Mouse (Mus musculus): ENCODE results near the gene Asic4. TPM values are rescaled to one million over a fixed set of nuclear protein-coding genes. Genes with fewer than 3 reads are reported as not detected.

The Asic4 gene
- total and polyA plus RNA-seq, 3 experiments = 0.18 to 0.19 TPM; not detected in 1

- Histone ChIP-seq H3K79me2 (ENCODE audit: control insufficient read depth, insufficient read depth, low read length, poor library complexity) (peaks cover 2% of the 10 kb centered on the region; the same call in 1 of the 2 replicates), H3K27me3 (ENCODE audit: control insufficient read depth in 1 of 2, insufficient read depth in 2 of 2, low read length in 2 of 2) (no peaks in the 10 kb centered on the region; a peak in 1 of 4 replicates), H3K4me1 (ENCODE audit: control insufficient read depth in 1 of 2, insufficient read depth in 2 of 2, low read length in 2 of 2) (peaks cover 0 to 8% of the 10 kb centered on the region in 2 experiments; a peak in 1 of 4 replicates), H3K4me3 (ENCODE audit: control insufficient read depth in 1 of 2, insufficient read depth in 1 of 2, low read depth in 2 of 2, low read length in 2 of 2) (no peak overlapping the region), H3K27ac (ENCODE audit: control insufficient read depth, low read depth, low read length) (no peak overlapping the region), H3K9me3 (replicated peaks; ENCODE audit: insufficient read depth, low read length) (no peaks in the 10 kb centered on the region), H3K9ac (ENCODE audit: control insufficient read depth, low read depth, low read length, poor library complexity, severe bottlenecking) (no peak overlapping the region), H3K36me3 (ENCODE audit: control insufficient read depth in 1 of 2, insufficient read depth in 2 of 2, low read length in 2 of 2) (peaks cover 0 to 11% of the 10 kb centered on the region in 2 experiments; a peak in 2 of 4 replicates)
- no peak for TF ChIP-seq CHD1 (IDR thresholded peaks at IDR 0.05; ENCODE audit: low read depth, low read length)
- TF ChIP-seq MYB (IDR thresholded peaks at IDR 0.05; ENCODE audit: low read depth, low read length) = no peak
- no peak for TF ChIP-seq ELF1 (IDR thresholded peaks at IDR 0.05; ENCODE audit: low read depth, low read length)
- no peak for TF ChIP-seq E2F4 (IDR thresholded peaks at IDR 0.05; ENCODE audit: borderline replicate concordance, low read depth, low read length)
- TF ChIP-seq ZMIZ1 (IDR thresholded peaks at IDR 0.05; ENCODE audit: low read depth, low read length) = no peak
- TF ChIP-seq POLR2AphosphoS5 (IDR thresholded peaks at IDR 0.05; ENCODE audit: borderline replicate concordance, low read depth, low read length) = no peak
- TF ChIP-seq GATA1 (IDR thresholded peaks at IDR 0.05; ENCODE audit: low read depth, low read length) = no peak
- DNase-seq (ENCODE audit: low read depth, low spot score) = no peak
Observed at GRCm38 (mm10) chr1:75518427-75518826, 68.2 kb downstream of the Asic4 start.

GRCm38 (mm10) chr1:75519576-75519975, 69.3 kb downstream of the Asic4 start:
- Histone ChIP-seq H3K9ac (ENCODE audit: control insufficient read depth, low read depth, low read length, poor library complexity, severe bottlenecking) (no peak overlapping the region), H3K27ac (ENCODE audit: control insufficient read depth, low read depth, low read length) (no peak overlapping the region), H3K36me3 (ENCODE audit: control insufficient read depth in 1 of 2, insufficient read depth in 2 of 2, low read length in 2 of 2) (peaks cover 0 to 11% of the 10 kb centered on the region in 2 experiments; a peak in 2 of 4 replicates), H3K4me1 (ENCODE audit: control insufficient read depth in 1 of 2, insufficient read depth in 2 of 2, low read length in 2 of 2) (peaks cover 0 to 8% of the 10 kb centered on the region in 2 experiments; a peak in 1 of 4 replicates), H3K9me3 (replicated peaks; ENCODE audit: insufficient read depth, low read length) (no peaks in the 10 kb centered on the region), H3K79me2 (ENCODE audit: control insufficient read depth, insufficient read depth, low read length, poor library complexity) (peaks cover 2% of the 10 kb centered on the region; the same call in 1 of the 2 replicates), H3K4me3 (ENCODE audit: control insufficient read depth in 1 of 2, insufficient read depth in 1 of 2, low read depth in 2 of 2, low read length in 2 of 2) (no peak overlapping the region), H3K27me3 (ENCODE audit: control insufficient read depth in 1 of 2, insufficient read depth in 2 of 2, low read length in 2 of 2) (no peaks in the 10 kb centered on the region; a peak in 1 of 4 replicates)
- DNase-seq (ENCODE audit: low read depth, low spot score) = no peak
- TF ChIP-seq GABPA (IDR thresholded peaks at IDR 0.05; ENCODE audit: low read depth, low read length) (no peak), EP300 (IDR thresholded peaks at IDR 0.05; ENCODE audit: low read depth in 1 of 2, low read length in 2 of 2) (no peak), MAX (IDR thresholded peaks at IDR 0.05; ENCODE audit: low read length) (no peak), CTCF (IDR thresholded peaks at IDR 0.05 in 2 of 3, conservative IDR thresholded peaks at IDR 0.05 in 1 of 3; ENCODE audit: control insufficient read depth in 1 of 3, insufficient read depth in 1 of 3, low read depth in 2 of 3, low read length in 3 of 3, poor library complexity in 1 of 3, severe bottlenecking in 1 of 3) (no peak), POLR2AphosphoS5 (IDR thresholded peaks at IDR 0.05; ENCODE audit: borderline replicate concordance, low read depth, low read length) (no peak), RAD21 (IDR thresholded peaks at IDR 0.05; ENCODE audit: low read depth, low read length) (no peak), CHD1 (IDR thresholded peaks at IDR 0.05; ENCODE audit: low read depth, low read length) (no peak), SIN3A (IDR thresholded peaks at IDR 0.05; ENCODE audit: low read length) (no peak), NELFE (IDR thresholded peaks at IDR 0.05; ENCODE audit: low read depth, low read length) (no peak), TCF12 (IDR thresholded peaks at IDR 0.05; ENCODE audit: low read depth, low read length) (no peak), MXI1 (IDR thresholded peaks at IDR 0.05; ENCODE audit: low read depth, low read length) (no peak), JUND (IDR thresholded peaks at IDR 0.05; ENCODE audit: low read depth, low read length) (no peak), MYC (IDR thresholded peaks at IDR 0.05; ENCODE audit: low read depth, low read length) (no peak), ZMIZ1 (IDR thresholded peaks at IDR 0.05; ENCODE audit: low read depth, low read length) (no peak), ETS1 (IDR thresholded peaks at IDR 0.05; ENCODE audit: low read depth, low read length) (no peak), ZNF384 (IDR thresholded peaks at IDR 0.05; ENCODE audit: low read depth, low read length) (no peak), TAL1 (IDR thresholded peaks at IDR 0.05; ENCODE audit: low read length) (no peak)

Measured in MEL (cell line).